Mouse (Mus musculus): Measurements from ENCODE around the gene Hdgfl3. TPM values are rescaled to one million over a fixed set of nuclear protein-coding genes. Genes with fewer than 3 reads are reported as not detected.

Gene Hdgfl3
- total and polyA plus RNA-seq, 3 experiments = 0.26 TPM; not detected in 2

GRCm38 (mm10) chr7:81978304-81978703 lies 44.0 kb upstream of the Hdgfl3 start:
- Histone ChIP-seq H3K79me2 (ENCODE audit: control insufficient read depth, insufficient read depth, low read length, poor library complexity) (no peaks in the 10 kb centered on the region), H3K9ac (ENCODE audit: control insufficient read depth, low read depth, low read length, poor library complexity, severe bottlenecking) (no peak overlapping the region), H3K4me3 (ENCODE audit: control insufficient read depth in 1 of 2, insufficient read depth in 1 of 2, low read depth in 2 of 2, low read length in 2 of 2) (no peak overlapping the region), H3K36me3 (ENCODE audit: control insufficient read depth in 1 of 2, insufficient read depth in 2 of 2, low read length in 2 of 2) (no peaks in the 10 kb centered on the region), H3K27ac (ENCODE audit: control insufficient read depth, low read depth, low read length) (no peak overlapping the region), H3K4me1 (ENCODE audit: control insufficient read depth in 1 of 2, insufficient read depth in 2 of 2, low read length in 2 of 2) (no peaks in the 10 kb centered on the region), H3K9me3 (replicated peaks; ENCODE audit: insufficient read depth, low read length) (no peaks in the 10 kb centered on the region), H3K27me3 (ENCODE audit: control insufficient read depth in 1 of 2, insufficient read depth in 2 of 2, low read length in 2 of 2) (peaks cover 0 to 2% of the 10 kb centered on the region in 2 experiments; a peak in 1 of 4 replicates)
- TF ChIP-seq RAD21 (IDR thresholded peaks at IDR 0.05; ENCODE audit: low read depth, low read length) = no peak
- no peak for TF ChIP-seq MAZ (IDR thresholded peaks at IDR 0.05; ENCODE audit: low read depth, low read length)
- TF ChIP-seq MAX (IDR thresholded peaks at IDR 0.05; ENCODE audit: low read length) = no peak
- TF ChIP-seq JUND (IDR thresholded peaks at IDR 0.05; ENCODE audit: low read depth, low read length) = no peak
- TF ChIP-seq UBTF (IDR thresholded peaks at IDR 0.05; ENCODE audit: borderline replicate concordance, insufficient read depth, low read depth, low read length) = no peak
- no peak for TF ChIP-seq TCF12 (IDR thresholded peaks at IDR 0.05; ENCODE audit: low read depth, low read length)
- no peak for TF ChIP-seq USF1 (IDR thresholded peaks at IDR 0.05; ENCODE audit: low read depth, low read length)
- no peak for DNase-seq (ENCODE audit: low read depth, low spot score)

DNA sequence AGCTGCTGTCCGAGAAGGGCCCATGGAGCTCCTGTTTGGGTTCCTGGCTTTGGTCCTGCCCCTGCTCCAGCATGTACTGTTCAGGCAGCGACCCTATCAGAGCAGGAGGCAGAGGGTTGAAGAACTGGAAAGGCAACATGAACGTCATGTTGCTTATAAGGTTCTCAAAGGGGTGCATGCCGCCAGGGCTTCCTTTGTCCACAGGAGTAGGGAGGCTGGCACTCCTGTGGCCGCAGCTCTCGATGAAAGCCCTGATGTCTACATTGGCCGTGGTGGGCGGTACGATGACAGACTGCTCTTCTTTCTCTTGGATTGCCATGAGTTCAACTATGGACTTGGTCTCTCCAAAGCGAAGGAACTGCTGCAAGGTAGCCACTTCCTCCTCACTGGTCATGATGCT lies 40.3 kb upstream of the Hdgfl3 start:
- H3K27me3 ChIP-seq (ENCODE audit: control insufficient read depth in 1 of 2, insufficient read depth in 2 of 2, low read length in 2 of 2) = no peaks in the 10 kb centered on the region; a peak in 1 of 4 replicates
- no peak overlapping the region for H3K27ac ChIP-seq (ENCODE audit: control insufficient read depth, low read depth, low read length)
- H3K36me3 ChIP-seq (ENCODE audit: control insufficient read depth in 1 of 2, insufficient read depth in 2 of 2, low read length in 2 of 2) = no peaks in the 10 kb centered on the region
- TF ChIP-seq NRF1 (IDR thresholded peaks at IDR 0.05; ENCODE audit: insufficient read depth, low read depth, low read length, poor library complexity, severe bottlenecking) (no peak), MAZ (IDR thresholded peaks at IDR 0.05; ENCODE audit: low read depth, low read length) (no peak), GABPA (IDR thresholded peaks at IDR 0.05; ENCODE audit: low read depth, low read length) (no peak), MAX (IDR thresholded peaks at IDR 0.05; ENCODE audit: low read length) (no peak), HCFC1 (IDR thresholded peaks at IDR 0.05; ENCODE audit: low read depth, low read length) (no peak), TCF12 (IDR thresholded peaks at IDR 0.05; ENCODE audit: low read depth, low read length) (no peak), ZC3H11A (IDR thresholded peaks at IDR 0.05; ENCODE audit: low read depth, low read length) (no peak), MAFK (IDR thresholded peaks at IDR 0.05; ENCODE audit: borderline replicate concordance, low read depth, low read length) (no peak), USF1 (IDR thresholded peaks at IDR 0.05; ENCODE audit: low read depth, low read length) (no peak), ZMIZ1 (IDR thresholded peaks at IDR 0.05; ENCODE audit: low read depth, low read length) (no peak), ETS1 (IDR thresholded peaks at IDR 0.05; ENCODE audit: low read depth, low read length) (no peak), JUND (IDR thresholded peaks at IDR 0.05; ENCODE audit: low read depth, low read length) (no peak), TBP (IDR thresholded peaks at IDR 0.05; ENCODE audit: low read depth, low read length) (no peak), BHLHE40 (IDR thresholded peaks at IDR 0.05; ENCODE audit: borderline replicate concordance, low read depth, low read length) (no peak), GATA1 (IDR thresholded peaks at IDR 0.05; ENCODE audit: low read depth, low read length) (no peak), KAT2A (conservative IDR thresholded peaks at IDR 0.05; ENCODE audit: low read depth, low read length) (no peak), UBTF (IDR thresholded peaks at IDR 0.05; ENCODE audit: borderline replicate concordance, insufficient read depth, low read depth, low read length) (no peak)
- H3K9ac ChIP-seq (ENCODE audit: control insufficient read depth, low read depth, low read length, poor library complexity, severe bottlenecking) = no peak overlapping the region
- no peaks in the 10 kb centered on the region for H3K4me1 ChIP-seq (ENCODE audit: control insufficient read depth in 1 of 2, insufficient read depth in 2 of 2, low read length in 2 of 2)
- H3K9me3 ChIP-seq (replicated peaks; ENCODE audit: insufficient read depth, low read length) = no peaks in the 10 kb centered on the region
- H3K4me3 ChIP-seq (ENCODE audit: control insufficient read depth in 1 of 2, insufficient read depth in 1 of 2, low read depth in 2 of 2, low read length in 2 of 2) = no peak overlapping the region
- DNase-seq (ENCODE audit: low read depth, low spot score) = no peak
- H3K79me2 ChIP-seq (ENCODE audit: control insufficient read depth, insufficient read depth, low read length, poor library complexity) = no peaks in the 10 kb centered on the region

All from MEL (cell line).